In the genomic region with DNA sequence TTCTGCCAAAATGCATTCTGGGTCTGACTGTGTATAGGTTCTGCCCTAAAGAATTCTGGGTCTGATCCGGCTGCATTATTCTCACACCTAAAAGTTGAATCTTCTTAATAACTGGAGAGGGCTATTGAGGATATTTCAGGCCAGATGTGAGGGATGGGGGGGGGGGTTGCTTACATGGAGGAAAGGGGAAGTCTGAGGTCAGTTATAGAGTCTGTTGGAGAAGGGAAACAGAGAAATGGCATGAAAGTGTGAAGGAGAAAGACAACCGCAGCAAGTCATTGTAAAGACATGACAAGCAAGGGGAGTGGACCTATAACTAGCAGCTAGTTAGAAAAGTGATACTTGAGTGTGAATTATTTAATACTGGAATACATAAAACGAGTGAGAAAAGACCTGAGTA, we compare ENCODE assay signal across 11 mouse cellular contexts. TPM values are rescaled to one million over a fixed set of nuclear protein-coding genes. Genes with fewer than 3 reads are reported as not detected.
"Had no signal": no experiment of that assay in that cellular context is flagged by ENCODE, and none has a peak within 500 bp of the region (broad histone marks: within the 10 kb centered on the region; RNA-seq: fewer than 3 reads in every experiment).

No protein-coding gene starts in this region.

- DNase-seq: lung, adult 18-20 months; lung, embryonic 14.5 days; lung, postnatal 10 days; lung, postnatal 4 days; midbrain, embryonic 14.5 days; right cerebral cortex, adult 18-20 months; right cerebral cortex, postnatal 14 days; thymus, postnatal 14 days; thymus, postnatal 4 days had no signal

- ATAC-seq: midbrain, embryonic 16.5 days had no signal

RNA-seq across cellular contexts. Expression of a gene that starts 36.5 kb away (rescaled TPM):
- total RNA-seq: megakaryocyte-erythroid progenitor cell, adult 5-6 weeks had no signal
